Mouse (Mus musculus) hindbrain, embryonic 14.5 days (tissue): ENCODE data around the gene Aym1. TPM values are rescaled to one million over a fixed set of nuclear protein-coding genes. Genes with fewer than 3 reads are reported as not detected.
"Not testable (repeated sequence)": the region's sequence is repeated elsewhere in the genome, so short reads cannot be mapped to it uniquely, and the experiment has no call there.

Source experiments
- ATAC-seq: fragments of 200-750 bp; cut with Nextera tagmentation; 2 replicates; pipeline ENCODE4 v1.8.0; 2017; ENCODE audit warnings: moderate number of reproducible peaks, mild to moderate bottlenecking, moderate TSS enrichment, moderate library complexity; ENCODE audit not compliant: low FRiP score
- DNase-seq: peaks from one replicate; pipeline ENCODE4 v3.0.0-alpha.2; 2015; ENCODE audit warnings: low spot score
- H3K27ac ChIP-seq: fragments of 300-500 bp; sonication (generic); 2 replicates; pipeline ENCODE4 v1.5.1; 2014; ENCODE audit warnings: mild to moderate bottlenecking, moderate library complexity
- H3K27me3 ChIP-seq: fragments of 300-500 bp; sonication (generic); 2 replicates; pipeline ENCODE4 v1.6.1; 2014; ENCODE audit warnings: mild to moderate bottlenecking, low read length, mixed read lengths; ENCODE audit not compliant: control insufficient read depth, insufficient read depth
- H3K36me3 ChIP-seq: fragments of 300-500 bp; sonication (generic); replicated peaks from 2 replicates; pipeline ENCODE4 v1.6.1; 2014; ENCODE audit not compliant: control insufficient read depth, insufficient read depth
- H3K4me1 ChIP-seq: fragments of 300-500 bp; sonication (generic); replicated peaks from 2 replicates; pipeline ENCODE4 v1.6.1; 2014; ENCODE audit warnings: antibody characterized with exemption, low read length, mixed read lengths; ENCODE audit not compliant: control insufficient read depth, insufficient read depth
- H3K4me2 ChIP-seq: fragments of 300-500 bp; sonication (generic); replicated peaks from 2 replicates; pipeline ENCODE4 v1.6.1; 2014; ENCODE audit warnings: mild to moderate bottlenecking, moderate library complexity
- H3K4me3 ChIP-seq: fragments of 300-500 bp; sonication (generic); replicated peaks from 2 replicates; pipeline ENCODE4 v1.5.1; 2014; ENCODE audit warnings: mild to moderate bottlenecking, low read length
- H3K9ac ChIP-seq: fragments of 300-500 bp; sonication (generic); 2 replicates; pipeline ENCODE4 v1.6.1; 2014
- H3K9me3 ChIP-seq: fragments of 300-500 bp; sonication (generic); 2 replicates; pipeline ENCODE4 v1.6.1; 2016; ENCODE audit warnings: low read length; ENCODE audit not compliant: control insufficient read depth
- WGBS: fragments of 180-500 bp; shearing (Covaris S2); extraction: QIAGEN DNeasy Blood & Tissue Kit; methylation state at CpG from one replicate; pipeline ENCODE4 v1.1.7; 2014; 5-methylcytosine and 5-hydroxymethylcytosine counted together
- polyA plus RNA-seq: library from polyadenylated mRNA; unstranded; fragments of >200 nt; fragmentation: Nextera tagmentation; extraction: Ambion mirVana; gene quantifications from 2 replicates; pipeline ENCODE4 v1.2.1, GENCODE M21; 2014

The Aym1 gene
- polyA plus RNA-seq, 1 experiment from 2014 or later, result not detected

- ATAC-seq, result no peak
- no peaks in the 10 kb centered on the region for H3K36me3 ChIP-seq
- peaks cover 53% of the 10 kb centered on the region for H3K27me3 ChIP-seq
- H3K4me1 ChIP-seq, result peaks cover 13% of the 10 kb centered on the region
- H3K4me3 ChIP-seq, result no peak overlapping the region
- no peak overlapping the region for H3K9ac ChIP-seq
- H3K4me2 ChIP-seq, result no peak overlapping the region
- DNase-seq, result no peak
- 64% methylated on average over 4 of the region's 4 CpGs for WGBS
- no peak overlapping the region for H3K27ac ChIP-seq
- peaks cover 10% of the 10 kb centered on the region; the same call in 1 of the 2 replicates for H3K9me3 ChIP-seq
These were observed 24.2 kb upstream of the Aym1 start for GRCm38 (mm10) chr5:113332899-113333298.

- Histone ChIP-seq H3K27me3 (peaks cover 53% of the 10 kb centered on the region), H3K4me2 (peak overlapping the region; percentile 42), H3K9me3 (no peaks in the 10 kb centered on the region), H3K4me3 (peak overlapping the region; percentile 14), H3K36me3 (no peaks in the 10 kb centered on the region), H3K27ac (no peak overlapping the region), H3K9ac (no peak overlapping the region), H3K4me1 (peaks cover 13% of the 10 kb centered on the region)
- WGBS, result 8% methylated on average over 34 of the region's 34 CpGs
- ATAC-seq, result 0 out of 2 replicates have a peak, but pooled peaks have one; percentile 17
- no peak for DNase-seq
These were observed 22.2 kb upstream of the Aym1 start for GRCm38 (mm10) chr5:113334621-113335530.

GRCm38 (mm10) chr5:113335732-113336131 is 21.4 kb upstream of the Aym1 start:
- Histone ChIP-seq H3K27me3 (peaks cover 53% of the 10 kb centered on the region), H3K4me2 (peak overlapping the region; percentile 42), H3K9me3 (no peaks in the 10 kb centered on the region), H3K36me3 (no peaks in the 10 kb centered on the region), H3K9ac (no peak overlapping the region), H3K27ac (no peak overlapping the region), H3K4me1 (peaks cover 13% of the 10 kb centered on the region), H3K4me3 (peak overlapping the region; percentile 14)
- no peak for DNase-seq
- no peak for ATAC-seq
- WGBS, result under 1% methylated on average over 17 of the region's 17 CpGs

GRCm38 (mm10) chr5:113336281-113336680 is 20.8 kb upstream of the Aym1 start:
- Histone ChIP-seq H3K27ac (no peak overlapping the region), H3K4me2 (no peak overlapping the region), H3K27me3 (peaks cover 53% of the 10 kb centered on the region), H3K4me3 (no peak overlapping the region), H3K36me3 (no peaks in the 10 kb centered on the region), H3K4me1 (peaks cover 13% of the 10 kb centered on the region), H3K9ac (no peak overlapping the region), H3K9me3 (no peaks in the 10 kb centered on the region)
- ATAC-seq (no peak), DNase-seq (no peak)
- WGBS, result 23% methylated on average over 9 of the region's 9 CpGs

- no peaks in the 10 kb centered on the region for H3K9me3 ChIP-seq
- no peak overlapping the region for H3K4me3 ChIP-seq
- no peak overlapping the region for H3K4me2 ChIP-seq
- ATAC-seq (no peak), DNase-seq (no peak)
- H3K27ac ChIP-seq, result no peak overlapping the region
- H3K27me3 ChIP-seq, result peaks cover 52% of the 10 kb centered on the region
- 30% methylated on average over 16 of the region's 16 CpGs for WGBS
- H3K36me3 ChIP-seq, result no peaks in the 10 kb centered on the region
- no peak overlapping the region for H3K9ac ChIP-seq
- peaks cover 8% of the 10 kb centered on the region; the same call in 1 of the 2 replicates for H3K4me1 ChIP-seq
These were observed 12.3 kb upstream of the Aym1 start for GRCm38 (mm10) chr5:113344635-113345386.

GRCm38 (mm10) chr5:113345781-113346180 is 11.3 kb upstream of the Aym1 start:
- 5% methylated on average over 11 of the region's 11 CpGs for WGBS
- H3K4me3 ChIP-seq, result no peak overlapping the region
- H3K9me3 ChIP-seq, result no peaks in the 10 kb centered on the region
- peaks cover 12% of the 10 kb centered on the region; the same call in 1 of the 2 replicates for H3K4me1 ChIP-seq
- H3K9ac ChIP-seq, result no peak overlapping the region
- no peaks in the 10 kb centered on the region for H3K36me3 ChIP-seq
- ATAC-seq (no peak), DNase-seq (no peak)
- H3K4me2 ChIP-seq, result no peak overlapping the region
- no peak overlapping the region for H3K27ac ChIP-seq
- peaks cover 52% of the 10 kb centered on the region for H3K27me3 ChIP-seq

GRCm38 (mm10) chr5:113346651-113347050 is 10.4 kb upstream of the Aym1 start:
- 47% methylated on average over 6 of the region's 6 CpGs for WGBS
- not testable (repeated sequence) for H3K4me3 ChIP-seq, H3K4me2 ChIP-seq, H3K27ac ChIP-seq, H3K9me3 ChIP-seq, DNase-seq, H3K9ac ChIP-seq, H3K36me3 ChIP-seq, ATAC-seq
- peaks cover 58% of the 10 kb centered on the region for H3K27me3 ChIP-seq
- H3K4me1 ChIP-seq, result peaks cover 12% of the 10 kb centered on the region; the same call in 1 of the 2 replicates

GRCm38 (mm10) chr5:113347593-113347992 is 9.5 kb upstream of the Aym1 start:
- no peaks in the 10 kb centered on the region for H3K9me3 ChIP-seq
- DNase-seq, result no peak
- WGBS, result 31% methylated on average over 12 of the region's 12 CpGs
- no peak overlapping the region for H3K4me3 ChIP-seq
- H3K27ac ChIP-seq, result no peak overlapping the region
- H3K27me3 ChIP-seq, result peaks cover 63% of the 10 kb centered on the region
- peaks cover 18% of the 10 kb centered on the region; the same call in 1 of the 2 replicates for H3K4me1 ChIP-seq
- H3K4me2 ChIP-seq, result no peak overlapping the region
- no peaks in the 10 kb centered on the region for H3K36me3 ChIP-seq
- H3K9ac ChIP-seq, result no peak overlapping the region
- ATAC-seq, result no peak

- 0 out of 2 replicates have a peak, but pooled peaks have one; percentile 28 for ATAC-seq
- Histone ChIP-seq H3K9ac (no peak overlapping the region), H3K27me3 (peaks cover 72% of the 10 kb centered on the region), H3K4me3 (no peak overlapping the region), H3K36me3 (no peaks in the 10 kb centered on the region), H3K4me1 (peaks cover 20% of the 10 kb centered on the region; the same call in 1 of the 2 replicates), H3K9me3 (no peaks in the 10 kb centered on the region), H3K27ac (no peak overlapping the region), H3K4me2 (no peak overlapping the region)
- whole genome bisulfite sequencing, result 16% methylated on average over 13 of the region's 13 CpGs
- DNase-seq, result no peak
These were observed 8.5 kb upstream of the Aym1 start for GRCm38 (mm10) chr5:113348597-113348996.
